ENCODE assay signal across 8 mouse cellular contexts in genomic region chr1:89576174-89576890, GRCm38 (mm10).
A peak's percentile ranks its signal among the peaks of the same experiment; 100 is the strongest.
DNase-seq lines count a peak whose midpoint lies in the region; ATAC-seq lines count a peak whose summit lies in the region.

No protein-coding gene starts in this region.

- H3K4me3 ChIP-seq in lung, embryonic 16.5 days (ENCODE audit: low read length), result no peak overlapping the region
- no peak overlapping the region; the same call in 1 of the 2 replicates for H3K4me3 ChIP-seq in limb, embryonic 10.5 days
- 0 out of 2 replicates have a peak overlapping the region, but pooled peaks have one; percentile 4 for H3K4me3 ChIP-seq in stomach, embryonic 16.5 days (replicated peaks; ENCODE audit: low read length)

- H3K27me3 ChIP-seq in lung, embryonic 16.5 days (ENCODE audit: control insufficient read depth, insufficient read depth, low read depth, low read length), result peaks cover 3% of the 10 kb centered on the region; the same call in 1 of the 2 replicates
- H3K27me3 ChIP-seq in limb, embryonic 10.5 days (ENCODE audit: low read depth, poor library complexity, severe bottlenecking), result peaks cover 7% of the 10 kb centered on the region
- H3K27me3 ChIP-seq in stomach, embryonic 16.5 days (ENCODE audit: control insufficient read depth, insufficient read depth, low read length), result peaks cover under 1% of the 10 kb centered on the region; the same call in 1 of the 2 replicates

- peak overlapping the region; percentile 40 for H3K9ac ChIP-seq in lung, embryonic 16.5 days (ENCODE audit: low read length)
- H3K9ac ChIP-seq in stomach, embryonic 16.5 days (ENCODE audit: low read length), result peak overlapping the region; percentile 47; the same call in 1 of the 2 replicates

- peaks cover 32% of the 10 kb centered on the region for H3K4me1 ChIP-seq in lung, embryonic 16.5 days (replicated peaks; ENCODE audit: control insufficient read depth, insufficient read depth, low read length)
- H3K4me1 ChIP-seq in limb, embryonic 10.5 days, result peaks cover 48% of the 10 kb centered on the region
- H3K4me1 ChIP-seq in stomach, embryonic 16.5 days (ENCODE audit: control insufficient read depth, insufficient read depth, low read length), result peaks cover 35% of the 10 kb centered on the region

- 55% methylated on average over 7 of the region's 7 CpGs for WGBS in lung, embryonic 16.5 days
- 71% methylated on average over 7 of the region's 7 CpGs for WGBS in limb, embryonic 10.5 days
- WGBS in stomach, embryonic 16.5 days, result 62% methylated on average over 7 of the region's 7 CpGs

- peak; percentile 66 for DNase-seq in cerebellum, adult 11-12 months
- no peak for DNase-seq in cerebellum, adult 11 months
- DNase-seq in lung, postnatal 14 days, result no peak
- no peak for DNase-seq in limb, embryonic 10.5 days (ENCODE audit: low spot score)
- DNase-seq in spleen, postnatal 4 days (ENCODE audit: low spot score in 2 of 2), result no peak
- no peak for DNase-seq in left cerebral cortex, postnatal 36 days (ENCODE audit: low spot score in 2 of 2)

- intact Hi-C loops in left cerebral cortex, postnatal 36 days (cut with DNase I), result no loop called here

- no peaks in the 10 kb centered on the region for H3K9me3 ChIP-seq in lung, embryonic 16.5 days (ENCODE audit: control insufficient read depth, low read length)
- H3K9me3 ChIP-seq in limb, embryonic 10.5 days (replicated peaks), result no peaks in the 10 kb centered on the region
- H3K9me3 ChIP-seq in stomach, embryonic 16.5 days (replicated peaks; ENCODE audit: control insufficient read depth, low read length), result no peaks in the 10 kb centered on the region

- ATAC-seq in lung, embryonic 16.5 days (ENCODE audit: low read depth), result no peak
- ATAC-seq in stomach, embryonic 16.5 days (ENCODE audit: insufficient read depth, low FRiP score), result no peak

- H3K36me3 ChIP-seq in lung, embryonic 16.5 days (ENCODE audit: control insufficient read depth, insufficient read depth, low read length), result no peaks in the 10 kb centered on the region
- no peaks in the 10 kb centered on the region for H3K36me3 ChIP-seq in limb, embryonic 10.5 days
- H3K36me3 ChIP-seq in stomach, embryonic 16.5 days (ENCODE audit: control insufficient read depth, insufficient read depth, low read length), result no peaks in the 10 kb centered on the region

- H3K4me2 ChIP-seq in lung, embryonic 16.5 days (ENCODE audit: low read depth, low read length), result peak overlapping the region; percentile 40; the same call in 1 of the 2 replicates
- H3K4me2 ChIP-seq in stomach, embryonic 16.5 days (ENCODE audit: low read depth, low read length), result peak overlapping the region; percentile 32

- peak overlapping the region; percentile 79 for H3K27ac ChIP-seq in lung, embryonic 16.5 days (ENCODE audit: low read length)
- H3K27ac ChIP-seq in limb, embryonic 10.5 days, result peak overlapping the region; percentile 80
- peak overlapping the region; percentile 88 for H3K27ac ChIP-seq in stomach, embryonic 16.5 days (ENCODE audit: low read length)
